Mouse (Mus musculus) cerebellum, adult 9-11 months (tissue): ENCODE results near the gene Eif1.
"Not testable (repeated sequence)": the region's sequence is repeated elsewhere in the genome, so short reads cannot be mapped to it uniquely, and the experiment has no call there.

Source experiments
- DNase-seq: peaks from one replicate; pipeline ENCODE4 v3.0.0; 2022

Gene Eif1

GRCm38 (mm10) chr11:100313424-100313823 is 6.3 kb upstream of the Eif1 start:
- DNase-seq, result no peak

- DNase-seq, result no peak
Observed at GRCm38 (mm10) chr11:100315439-100315838, 4.2 kb upstream of the Eif1 start.

- peak; percentile 47 for DNase-seq
Observed at GRCm38 (mm10) chr11:100317826-100318380, 1.8 kb upstream of the Eif1 start.

- peak; percentile 70 for DNase-seq
Observed at GRCm38 (mm10) chr11:100318529-100319451, 895 bp upstream of the Eif1 start.

- peak; percentile 97 for DNase-seq
Observed at GRCm38 (mm10) chr11:100320172-100320630, 516 bp downstream of the Eif1 start.

- DNase-seq, result not testable (repeated sequence)
Observed at GRCm38 (mm10) chr11:100320701-100321410, 1.2 kb downstream of the Eif1 start.

- peak; percentile 56 for DNase-seq
Observed at GRCm38 (mm10) chr11:100321479-100322305, 2.0 kb downstream of the Eif1 start.

GRCm38 (mm10) chr11:100322591-100323258 is 3.0 kb downstream of the Eif1 start:
- no peak for DNase-seq

GRCm38 (mm10) chr11:100323578-100323977 is 3.9 kb downstream of the Eif1 start:
- DNase-seq, result peak; percentile 50

GRCm38 (mm10) chr11:100325062-100325629 is 5.5 kb downstream of the Eif1 start:
- DNase-seq, result no peak

GRCm38 (mm10) chr11:100327316-100327715 is 7.6 kb downstream of the Eif1 start:
- DNase-seq, result no peak

- DNase-seq, result no peak
Observed at GRCm38 (mm10) chr11:100327761-100328160, 8.1 kb downstream of the Eif1 start.

- no peak for DNase-seq
Observed at GRCm38 (mm10) chr11:100330235-100330634, 10.6 kb downstream of the Eif1 start.

GRCm38 (mm10) chr11:100330816-100331375 is 11.2 kb downstream of the Eif1 start:
- not testable (repeated sequence) for DNase-seq

- no peak for DNase-seq
Observed at GRCm38 (mm10) chr11:100332766-100333515, 13.3 kb downstream of the Eif1 start.

- DNase-seq, result no peak
Observed at GRCm38 (mm10) chr11:100333944-100334457, 14.3 kb downstream of the Eif1 start, which contains the start of gene Gast. Gast (plus strand) TSS chr11:100334407.

GRCm38 (mm10) chr11:100335731-100336130 is 16.0 kb downstream of the Eif1 start:
- no peak for DNase-seq

- no peak for DNase-seq
Observed at GRCm38 (mm10) chr11:100344269-100344668, 24.6 kb downstream of the Eif1 start.

GRCm38 (mm10) chr11:100352076-100352857 is 32.6 kb downstream of the Eif1 start:
- peak; percentile 49 for DNase-seq
